26 mouse cellular contexts compared by ENCODE assay signal in genomic region chr11:19221442-19221841, GRCm38 (mm10).
DNase-seq lines count a peak whose midpoint lies in the region; ATAC-seq and TF ChIP-seq lines count a peak whose summit lies in the region.
"Had no signal": no experiment of that assay in that cellular context is flagged by ENCODE, and none has a peak within 500 bp of the region (broad histone marks: within the 10 kb centered on the region; RNA-seq: fewer than 3 reads in every experiment).

No protein-coding gene starts in this region.

- peak; percentile 68 for ATAC-seq in lung, postnatal 0 days
- ATAC-seq in stomach, postnatal 0 days (ENCODE audit: low FRiP score, low TSS enrichment): peak; percentile 74
- ATAC-seq in midbrain, embryonic 15.5 days (replicated peaks): no peak
- ATAC-seq: forebrain, embryonic 16.5 days; intestine, postnatal 0 days had no signal

- H3K4me3 ChIP-seq in lung, postnatal 0 days (ENCODE audit: low read depth, low read length): no peak overlapping the region
- H3K4me3 ChIP-seq in lung, adult 2 months (replicated peaks; ENCODE audit: extremely low read depth, low read depth, low read length): no peak overlapping the region
- no peak overlapping the region for H3K4me3 ChIP-seq in CH12.LX (replicated peaks in 1 of 3; ENCODE audit: low read depth in 2 of 3, low read length in 2 of 3, poor library complexity in 1 of 3)
- H3K4me3 ChIP-seq in stomach, postnatal 0 days (ENCODE audit: low read depth, low read length): no peak overlapping the region
- H3K4me3 ChIP-seq in midbrain, embryonic 15.5 days: no peak overlapping the region
- H3K4me3 ChIP-seq: embryonic facial prominence, embryonic 10.5 days; embryonic facial prominence, embryonic 13.5 days; erythroblast, embryonic 14.5 days; forebrain, embryonic 12.5 days; heart, adult 2 months; heart, embryonic 10.5 days; heart, embryonic 13.5 days had no signal

- no peak overlapping the region for H3K9ac ChIP-seq in lung, postnatal 0 days (replicated peaks; ENCODE audit: low read depth)
- H3K9ac ChIP-seq in CH12.LX (ENCODE audit: insufficient read depth, low read depth): no peak overlapping the region
- no peak overlapping the region for H3K9ac ChIP-seq in stomach, postnatal 0 days (ENCODE audit: low read length)
- no peak overlapping the region for H3K9ac ChIP-seq in midbrain, embryonic 15.5 days
- H3K9ac ChIP-seq: embryonic facial prominence, embryonic 13.5 days; forebrain, embryonic 12.5 days; heart, embryonic 13.5 days; hindbrain, embryonic 14.5 days had no signal

- no peaks in the 10 kb centered on the region for H3K79me2 ChIP-seq in CH12.LX (replicated peaks; ENCODE audit: control insufficient read depth, extremely low read depth, insufficient read depth, poor library complexity, severe bottlenecking)

- no peak for TF ChIP-seq RAD21 in CH12.LX (IDR thresholded peaks at IDR 0.05; ENCODE audit: low read depth, low read length)

- WGBS in lung, postnatal 0 days: 86% methylated on average over 1 of the region's 1 CpGs
- whole genome bisulfite sequencing in lung, adult 2 months: no CpG with 5 or more reads among the region's 1 CpGs
- WGBS in stomach, postnatal 0 days: no CpG with 5 or more reads among the region's 1 CpGs
- no CpG with 5 or more reads among the region's 1 CpGs for WGBS in midbrain, embryonic 15.5 days

- no peaks in the 10 kb centered on the region for H3K36me3 ChIP-seq in lung, postnatal 0 days (ENCODE audit: insufficient read depth, low read length)
- H3K36me3 ChIP-seq in CH12.LX (replicated peaks in 1 of 2; ENCODE audit: control insufficient read depth in 1 of 2, insufficient read depth in 1 of 2, low read length in 1 of 2): no peaks in the 10 kb centered on the region
- H3K36me3 ChIP-seq in stomach, postnatal 0 days (ENCODE audit: control insufficient read depth, insufficient read depth, low read length): no peaks in the 10 kb centered on the region
- H3K36me3 ChIP-seq in midbrain, embryonic 15.5 days (replicated peaks): no peaks in the 10 kb centered on the region
- H3K36me3 ChIP-seq: embryonic facial prominence, embryonic 10.5 days; embryonic facial prominence, embryonic 13.5 days; forebrain, embryonic 12.5 days; heart, embryonic 10.5 days; heart, embryonic 13.5 days had no signal

- no peak overlapping the region for H3K27ac ChIP-seq in lung, postnatal 0 days (ENCODE audit: low read length)
- H3K27ac ChIP-seq in CH12.LX (ENCODE audit: insufficient read depth, low read depth): no peak overlapping the region
- no peak overlapping the region for H3K27ac ChIP-seq in stomach, postnatal 0 days (replicated peaks)
- no peak overlapping the region for H3K27ac ChIP-seq in midbrain, embryonic 15.5 days
- H3K27ac ChIP-seq: embryonic facial prominence, embryonic 10.5 days; embryonic facial prominence, embryonic 13.5 days; forebrain, embryonic 12.5 days; heart, adult 2 months; heart, embryonic 10.5 days; heart, embryonic 13.5 days; hindbrain, embryonic 14.5 days had no signal

- no peak for DNase-seq in lung, postnatal 0 days (ENCODE audit: low spot score)
- no peak for DNase-seq in lung, adult 2 months
- DNase-seq in CH12.LX (ENCODE audit: extremely low read depth): peak; percentile 50
- no peak for DNase-seq in stomach, postnatal 0 days (ENCODE audit: low spot score)
- DNase-seq in urinary bladder, postnatal 36 days (ENCODE audit: low spot score in 2 of 2): no peak
- DNase-seq: adrenal gland, adult 2 months; adrenal gland, postnatal 14 days; cerebellum, adult 18-20 months; cerebellum, adult 9-11 months; cerebellum, postnatal 36 days; embryo, embryonic 11 days; gastrocnemius, postnatal 10 days; gastrocnemius, postnatal 36 days; heart, adult 2 months; heart, postnatal 14 days; heart, postnatal 4 days had no signal

- no peaks in the 10 kb centered on the region for H3K4me1 ChIP-seq in lung, postnatal 0 days (ENCODE audit: insufficient read depth, low read depth, low read length)
- no peaks in the 10 kb centered on the region for H3K4me1 ChIP-seq in lung, adult 2 months (ENCODE audit: control insufficient read depth, insufficient read depth, low read length)
- H3K4me1 ChIP-seq in CH12.LX (ENCODE audit: control insufficient read depth in 1 of 2, insufficient read depth in 2 of 2): peaks cover 8 to 41% of the 10 kb centered on the region in 2 experiments
- H3K4me1 ChIP-seq in stomach, postnatal 0 days (replicated peaks; ENCODE audit: control insufficient read depth, insufficient read depth): no peaks in the 10 kb centered on the region
- no peaks in the 10 kb centered on the region for H3K4me1 ChIP-seq in midbrain, embryonic 15.5 days
- H3K4me1 ChIP-seq: forebrain, embryonic 12.5 days; heart, embryonic 10.5 days; heart, embryonic 13.5 days had no signal

- no peak overlapping the region for H3K4me2 ChIP-seq in lung, postnatal 0 days (replicated peaks; ENCODE audit: low read depth, low read length)
- no peak overlapping the region for H3K4me2 ChIP-seq in CH12.LX (ENCODE audit: insufficient read depth, low read depth, poor library complexity, severe bottlenecking)
- H3K4me2 ChIP-seq in stomach, postnatal 0 days (replicated peaks; ENCODE audit: low read depth): no peak overlapping the region
- no peak overlapping the region for H3K4me2 ChIP-seq in midbrain, embryonic 15.5 days
- H3K4me2 ChIP-seq: embryonic facial prominence, embryonic 13.5 days; forebrain, embryonic 12.5 days; heart, embryonic 13.5 days; hindbrain, embryonic 14.5 days had no signal

- TF ChIP-seq CTCF in lung, postnatal 0 days (IDR thresholded peaks at IDR 0.05): no peak
- no peak for TF ChIP-seq CTCF in lung, adult 2 months (IDR thresholded peaks at IDR 0.05; ENCODE audit: insufficient read depth, low read length)
- TF ChIP-seq CTCF in CH12.LX (conservative IDR thresholded peaks at IDR 0.05 in 1 of 2, IDR thresholded peaks at IDR 0.05 in 1 of 2; ENCODE audit: low read depth in 2 of 2, low read length in 2 of 2): no peak
- no peak for TF ChIP-seq CTCF in stomach, postnatal 0 days (IDR thresholded peaks at IDR 0.05; ENCODE audit: low read depth)

- in situ Hi-C loops in CH12.LX (cut with MboI; ENCODE audit: low pct_ligation_motif_present, low pct_unique_long_range_greater_than_20kb, low sequenced_read_pairs): no loop called here

- TF ChIP-seq POLR2A in lung, adult 2 months (IDR thresholded peaks at IDR 0.05; ENCODE audit: borderline replicate concordance, extremely low read depth, low read depth, low read length): no peak
- TF ChIP-seq POLR2A in CH12.LX (IDR thresholded peaks at IDR 0.05; ENCODE audit: low read depth, low read length): no peak

- H3K9me3 ChIP-seq in lung, postnatal 0 days (ENCODE audit: low read length): no peaks in the 10 kb centered on the region
- H3K9me3 ChIP-seq in CH12.LX (replicated peaks; ENCODE audit: low read length): no peaks in the 10 kb centered on the region
- no peaks in the 10 kb centered on the region for H3K9me3 ChIP-seq in stomach, postnatal 0 days (ENCODE audit: control insufficient read depth, low read length)
- H3K9me3 ChIP-seq in midbrain, embryonic 15.5 days: no peaks in the 10 kb centered on the region
- H3K9me3 ChIP-seq: embryonic facial prominence, embryonic 10.5 days; embryonic facial prominence, embryonic 13.5 days; forebrain, embryonic 12.5 days; heart, embryonic 10.5 days; heart, embryonic 13.5 days had no signal

- H3K27me3 ChIP-seq in lung, postnatal 0 days (replicated peaks; ENCODE audit: insufficient read depth, low read length): no peaks in the 10 kb centered on the region
- H3K27me3 ChIP-seq in CH12.LX (replicated peaks): no peaks in the 10 kb centered on the region
- no peaks in the 10 kb centered on the region for H3K27me3 ChIP-seq in stomach, postnatal 0 days (ENCODE audit: control insufficient read depth, insufficient read depth, low read length)
- no peaks in the 10 kb centered on the region for H3K27me3 ChIP-seq in midbrain, embryonic 15.5 days (replicated peaks)
- H3K27me3 ChIP-seq: heart, embryonic 13.5 days had no signal

- dilution Hi-C loops in CH12.LX (cut with MboI; ENCODE audit: extremely low pct_ligation_motif_present, extremely low pct_unique_long_range_greater_than_20kb, low sequenced_read_pairs): no loop called here

- peak; percentile 54 for TF ChIP-seq EP300 in lung, postnatal 0 days (IDR thresholded peaks at IDR 0.05)
- peak; percentile 51 for TF ChIP-seq EP300 in CH12.LX (IDR thresholded peaks at IDR 0.05; ENCODE audit: low read length)
- TF ChIP-seq EP300 in stomach, postnatal 0 days (optimal IDR thresholded peaks at IDR 0.05): no peak

TF ChIP-seq in CH12.LX, 34 proteins besides CTCF, POLR2A, EP300 and RAD21 (continues in another document):
- no peak for TF ChIP-seq E2F4 (IDR thresholded peaks at IDR 0.05; ENCODE audit: insufficient replicate concordance, low read depth, low read length)
- TF ChIP-seq MAFK (IDR thresholded peaks at IDR 0.05; ENCODE audit: insufficient replicate concordance, low read length): no peak
- no peak for TF ChIP-seq USF1 (IDR thresholded peaks at IDR 0.05; ENCODE audit: low read depth, low read length)
- TF ChIP-seq JUN (IDR thresholded peaks at IDR 0.05; ENCODE audit: insufficient read depth, low read depth, low read length): no peak
- peak; percentile 84 for TF ChIP-seq ZNF384 (IDR thresholded peaks at IDR 0.05; ENCODE audit: low read depth, low read length)
- TF ChIP-seq CHD2 (IDR thresholded peaks at IDR 0.05; ENCODE audit: low read length): no peak
- no peak for TF ChIP-seq NELFE (IDR thresholded peaks at IDR 0.05; ENCODE audit: low read depth, low read length)
- TF ChIP-seq JUND (conservative IDR thresholded peaks at IDR 0.05; ENCODE audit: low read depth, low read length): no peak
- no peak for TF ChIP-seq GABPA (IDR thresholded peaks at IDR 0.05; ENCODE audit: insufficient replicate concordance, low read depth, low read length)
- no peak for TF ChIP-seq MEF2A (IDR thresholded peaks at IDR 0.05; ENCODE audit: borderline replicate concordance, low read depth, low read length)
- peak; percentile 60 for TF ChIP-seq IRF4 (IDR thresholded peaks at IDR 0.05; ENCODE audit: low read depth, low read length)
- no peak for TF ChIP-seq SMC3 (IDR thresholded peaks at IDR 0.05; ENCODE audit: low read depth, low read length)
- TF ChIP-seq TBP (conservative IDR thresholded peaks at IDR 0.05; ENCODE audit: low read depth, low read length): no peak
- TF ChIP-seq ETS1 (conservative IDR thresholded peaks at IDR 0.05; ENCODE audit: low read depth, low read length): peak; percentile 64
- TF ChIP-seq POLR2AphosphoS2 (IDR thresholded peaks at IDR 0.05; ENCODE audit: low read depth, low read length): no peak
- TF ChIP-seq MAX (IDR thresholded peaks at IDR 0.05; ENCODE audit: low read length): no peak
- no peak for TF ChIP-seq CHD1 (IDR thresholded peaks at IDR 0.05; ENCODE audit: low read depth, low read length)
- no peak for TF ChIP-seq TCF12 (IDR thresholded peaks at IDR 0.05; ENCODE audit: low read depth, low read length)
- TF ChIP-seq USF2 (conservative IDR thresholded peaks at IDR 0.05; ENCODE audit: low read depth, low read length): no peak
- TF ChIP-seq BHLHE40 (IDR thresholded peaks at IDR 0.05; ENCODE audit: low read depth, low read length): peak; percentile 36; the same call in 1 of the 2 replicates
- TF ChIP-seq NRF1 (IDR thresholded peaks at IDR 0.05; ENCODE audit: low read depth, low read length): no peak
- TF ChIP-seq ZKSCAN1 (IDR thresholded peaks at IDR 0.05; ENCODE audit: borderline replicate concordance, low read depth, low read length): no peak
